Mouse (Mus musculus) cortical plate, adult 2 months (tissue): ENCODE data around the gene Tmeff2.

Experiments used
- CTCF ChIP-seq: fragments of 200-500 bp; IDR thresholded peaks from 2 replicates; pipeline ENCODE4 v1.5.1; 2011; ENCODE audit warnings: mild to moderate bottlenecking, control low read depth, low read length; ENCODE audit not compliant: insufficient read depth; ENCODE audit errors: extremely low read depth
- POLR2A ChIP-seq: fragments of 200-500 bp; IDR thresholded peaks from 2 replicates; pipeline ENCODE4 v1.6.1; 2011; ENCODE audit warnings: mild to moderate bottlenecking, low read length, control low read depth; ENCODE audit not compliant: insufficient read depth; ENCODE audit errors: extremely low read depth

GRCm38 (mm10) chr1:51149488-51149887 is 249.0 kb downstream of the Tmeff2 start:
- TF ChIP-seq CTCF (no peak), POLR2A (no peak)
